Mouse (Mus musculus): Measurements from ENCODE around the gene Rps15a.

Rps15a gene

GRCm38 (mm10) chr7:118120654-118121053, 4.7 kb upstream of the Rps15a start:
- TF ChIP-seq GATA4 (IDR thresholded peaks at IDR 0.05; ENCODE audit: insufficient replicate concordance, low read length) = no peak

GRCm38 (mm10) chr7:118119946-118120345, 4.0 kb upstream of the Rps15a start:
- no peak for TF ChIP-seq GATA4 (IDR thresholded peaks at IDR 0.05; ENCODE audit: insufficient replicate concordance, low read length)

DNA sequence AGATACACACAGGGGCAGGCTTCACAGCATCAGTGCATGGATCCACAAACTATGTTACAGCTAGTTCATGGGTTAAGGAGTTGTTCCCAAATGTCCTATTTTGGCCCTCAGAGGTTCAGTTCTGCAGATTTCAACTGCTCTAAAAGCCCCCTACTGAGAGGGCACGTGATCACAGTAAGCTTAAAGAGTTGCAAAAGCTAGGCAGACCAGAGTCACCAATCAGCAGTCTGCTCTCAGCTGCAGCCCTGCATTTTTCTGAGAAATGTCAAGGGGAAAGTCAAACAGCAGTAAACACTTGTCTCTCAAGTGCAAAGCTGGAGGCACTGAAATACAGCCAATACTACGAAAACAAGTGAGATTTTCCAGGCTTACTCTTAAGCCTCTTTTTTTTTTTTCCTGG, 3.2 kb upstream of the Rps15a start:
- TF ChIP-seq GATA4 (IDR thresholded peaks at IDR 0.05; ENCODE audit: insufficient replicate concordance, low read length) = no peak

DNA sequence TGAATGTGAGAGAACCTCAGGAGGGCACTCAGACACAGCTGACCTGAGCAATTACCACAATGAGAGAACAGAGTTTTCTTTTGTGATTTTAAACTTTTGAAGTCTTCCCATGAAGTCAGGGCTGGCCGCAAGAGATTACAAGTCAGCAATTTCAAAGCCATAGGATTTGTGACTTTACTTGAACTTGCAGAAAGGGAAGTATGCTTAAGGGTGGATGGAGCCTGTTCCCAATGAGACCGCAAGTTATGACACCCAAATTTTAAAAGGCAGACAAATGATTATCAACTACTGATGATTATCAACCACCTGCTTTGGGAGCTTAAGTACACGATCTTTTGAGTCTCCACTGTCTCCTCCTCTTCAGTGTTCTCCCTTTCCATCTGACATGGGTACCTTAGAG, 2.4 kb upstream of the Rps15a start:
- TF ChIP-seq GATA4 (IDR thresholded peaks at IDR 0.05; ENCODE audit: insufficient replicate concordance, low read length) = no peak

- no peak for TF ChIP-seq GATA4 (IDR thresholded peaks at IDR 0.05; ENCODE audit: insufficient replicate concordance, low read length)
These were observed 1.7 kb upstream of the Rps15a start for GRCm38 (mm10) chr7:118117539-118118210.

GRCm38 (mm10) chr7:118116787-118117538, 975 bp upstream of the Rps15a start:
- no peak for TF ChIP-seq GATA4 (IDR thresholded peaks at IDR 0.05; ENCODE audit: insufficient replicate concordance, low read length)

GRCm38 (mm10) chr7:118115533-118115876, 483 bp downstream of the Rps15a start:
- TF ChIP-seq GATA4 (IDR thresholded peaks at IDR 0.05; ENCODE audit: insufficient replicate concordance, low read length) = no peak

GRCm38 (mm10) chr7:118113541-118114297, 2.3 kb downstream of the Rps15a start:
- no peak for TF ChIP-seq GATA4 (IDR thresholded peaks at IDR 0.05; ENCODE audit: insufficient replicate concordance, low read length)

GRCm38 (mm10) chr7:118111128-118111527, 4.9 kb downstream of the Rps15a start:
- TF ChIP-seq GATA4 (IDR thresholded peaks at IDR 0.05; ENCODE audit: insufficient replicate concordance, low read length) = no peak

DNA sequence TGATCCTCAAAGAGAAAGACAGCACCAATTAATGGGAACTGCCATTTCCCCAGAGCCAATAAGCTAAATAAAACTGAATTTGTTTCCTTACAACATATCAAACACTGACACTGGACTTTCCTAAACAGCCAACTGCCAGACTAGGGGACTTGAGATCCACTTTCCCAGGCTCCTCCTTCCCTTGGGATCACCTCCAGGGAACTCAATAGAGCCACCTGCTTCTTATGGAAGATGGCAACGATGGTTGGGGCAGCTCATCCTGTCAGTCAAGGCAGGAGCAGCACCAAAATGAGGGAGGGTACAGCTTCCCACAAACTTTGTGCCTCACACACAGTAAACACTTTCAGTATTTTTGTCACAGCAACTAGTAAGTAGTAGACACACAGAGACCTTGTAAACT, 8.3 kb downstream of the Rps15a start:
- TF ChIP-seq GATA4 (IDR thresholded peaks at IDR 0.05; ENCODE audit: insufficient replicate concordance, low read length) = no peak

GRCm38 (mm10) chr7:118104458-118105052, 11.4 kb downstream of the Rps15a start:
- no peak for TF ChIP-seq GATA4 (IDR thresholded peaks at IDR 0.05; ENCODE audit: insufficient replicate concordance, low read length)

- TF ChIP-seq GATA4 (IDR thresholded peaks at IDR 0.05; ENCODE audit: insufficient replicate concordance, low read length) = no peak
These were observed 12.3 kb downstream of the Rps15a start for GRCm38 (mm10) chr7:118103462-118104379.

GRCm38 (mm10) chr7:118102678-118103461, 13.1 kb downstream of the Rps15a start:
- TF ChIP-seq GATA4 (IDR thresholded peaks at IDR 0.05; ENCODE audit: insufficient replicate concordance, low read length) = no peak

- TF ChIP-seq GATA4 (IDR thresholded peaks at IDR 0.05; ENCODE audit: insufficient replicate concordance, low read length) = no peak
These were observed 13.8 kb downstream of the Rps15a start for GRCm38 (mm10) chr7:118102231-118102630.

Data from liver, adult (tissue).